Mouse (Mus musculus) heart, embryonic 16.5 days (tissue): ENCODE results near the gene Il4i1. TPM values are rescaled to one million over a fixed set of nuclear protein-coding genes. Genes with fewer than 3 reads are reported as not detected.

Experiments used
- ATAC-seq: fragments of 200-750 bp; cut with Nextera tagmentation; replicated peaks from 2 replicates; pipeline ENCODE4 v1.8.0; 2017; ENCODE audit warnings: moderate number of reproducible peaks; ENCODE audit not compliant: insufficient read depth, low FRiP score; ENCODE audit errors: extremely low read depth
- H3K27ac ChIP-seq: fragments of 300-500 bp; sonication (generic); 2 replicates; pipeline ENCODE4 v1.5.1; 2014; ENCODE audit warnings: mild to moderate bottlenecking, low read length, control low read depth, moderate library complexity
- H3K27me3 ChIP-seq: fragments of 300-500 bp; sonication (generic); 2 replicates; pipeline ENCODE4 v1.6.1; 2014; ENCODE audit warnings: low read length, mixed read lengths; ENCODE audit not compliant: control insufficient read depth, insufficient read depth
- H3K36me3 ChIP-seq: fragments of 300-500 bp; sonication (generic); 2 replicates; pipeline ENCODE4 v1.6.1; 2014; ENCODE audit not compliant: control insufficient read depth, insufficient read depth
- H3K4me1 ChIP-seq: fragments of 300-500 bp; sonication (generic); 2 replicates; pipeline ENCODE4 v1.6.1; 2014; ENCODE audit warnings: low read length, mixed read lengths; ENCODE audit not compliant: control insufficient read depth, insufficient read depth
- H3K4me2 ChIP-seq: fragments of 300-500 bp; sonication (generic); 2 replicates; pipeline ENCODE4 v1.6.1; 2014; ENCODE audit warnings: low read depth, mild to moderate bottlenecking, control low read depth, low read length
- H3K4me3 ChIP-seq: fragments of 300-500 bp; sonication (generic); 2 replicates; pipeline ENCODE4 v1.5.1; 2014; ENCODE audit warnings: mild to moderate bottlenecking, control low read depth, low read length
- H3K9ac ChIP-seq: fragments of 300-500 bp; sonication (generic); 2 replicates; pipeline ENCODE4 v1.6.1; 2014; ENCODE audit warnings: low read length, control low read depth
- H3K9me3 ChIP-seq: fragments of 300-500 bp; sonication (generic); replicated peaks from 2 replicates; pipeline ENCODE4 v1.6.1; 2016; ENCODE audit warnings: low read length; ENCODE audit not compliant: control insufficient read depth
- whole genome bisulfite sequencing: fragments of 180-500 bp; shearing (Covaris S2); extraction: QIAGEN DNeasy Blood & Tissue Kit; methylation state at CpG from one replicate; pipeline ENCODE4 v1.1.7; 2014; 5-methylcytosine and 5-hydroxymethylcytosine counted together
- polyA plus RNA-seq: library from polyadenylated mRNA; unstranded; fragments of >200 nt; fragmentation: Nextera tagmentation; extraction: Ambion mirVana; gene quantifications from 2 replicates; pipeline ENCODE4 v1.2.1, GENCODE M21; 2015

Gene Il4i1
- polyA plus RNA-seq, 1 experiment from 2014 or later = 4.6 TPM

DNA sequence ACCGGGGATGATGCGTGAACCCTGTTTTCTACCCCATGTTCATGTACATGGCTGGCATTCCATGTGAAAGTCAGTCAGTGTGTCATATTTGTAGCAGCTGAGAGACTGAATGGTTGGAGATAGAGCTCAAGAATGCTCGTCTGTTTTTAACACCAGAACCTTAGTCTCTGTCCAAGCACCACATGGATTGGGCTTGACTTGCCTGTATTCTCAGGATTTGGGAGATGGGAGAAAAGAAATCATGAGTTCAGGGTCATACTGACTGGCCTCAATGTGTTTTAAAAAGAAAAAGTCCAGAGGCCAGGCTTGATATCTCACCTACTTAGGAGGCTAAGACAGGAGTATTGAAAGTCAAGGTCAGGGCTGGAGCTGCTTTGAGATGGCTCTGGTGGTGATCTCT is 1.3 kb downstream of the Il4i1 start:
- 11% methylated on average over 3 of the region's 3 CpGs for WGBS
- ATAC-seq = no peak

DNA sequence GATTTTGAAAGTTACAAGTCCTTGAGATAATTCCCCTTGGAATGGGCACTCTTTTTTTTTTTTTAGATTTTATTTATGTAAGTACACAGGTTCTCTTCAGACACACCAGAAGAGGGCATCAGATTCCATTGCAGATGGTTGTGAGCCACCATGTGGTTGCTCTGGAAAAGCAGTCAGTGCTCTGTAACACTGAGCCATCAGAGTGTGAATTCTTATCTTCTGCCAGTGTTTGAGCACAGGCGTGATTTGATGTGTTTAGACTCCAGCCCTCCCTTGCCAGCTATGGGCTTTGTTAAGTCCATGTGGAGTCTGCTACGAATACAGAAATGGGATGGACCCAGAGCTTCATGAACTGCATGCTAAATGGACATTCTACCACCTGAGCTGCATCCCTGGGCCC is 2.0 kb downstream of the Il4i1 start:
- Histone ChIP-seq H3K4me2 (peak overlapping the region; percentile 79), H3K9ac (peak overlapping the region; percentile 96), H3K27ac (peak overlapping the region; percentile 96), H3K4me1 (peaks cover 53% of the 10 kb centered on the region), H3K9me3 (no peaks in the 10 kb centered on the region), H3K4me3 (peak overlapping the region; percentile 80), H3K27me3 (no peaks in the 10 kb centered on the region), H3K36me3 (peaks cover 6% of the 10 kb centered on the region)
- 19% methylated on average over 2 of the region's 2 CpGs for WGBS
- ATAC-seq = no peak

More for the DNA sequence above, 1.3 kb downstream of the Il4i1 start:
- H3K27ac ChIP-seq = peak overlapping the region; percentile 96
- no peaks in the 10 kb centered on the region for H3K9me3 ChIP-seq
- H3K9ac ChIP-seq = peak overlapping the region; percentile 96
- H3K4me1 ChIP-seq = peaks cover 47% of the 10 kb centered on the region
- peak overlapping the region; percentile 80 for H3K4me3 ChIP-seq
- H3K27me3 ChIP-seq = no peaks in the 10 kb centered on the region
- H3K36me3 ChIP-seq = peaks cover 6% of the 10 kb centered on the region
- H3K4me2 ChIP-seq = peak overlapping the region; percentile 79

DNA sequence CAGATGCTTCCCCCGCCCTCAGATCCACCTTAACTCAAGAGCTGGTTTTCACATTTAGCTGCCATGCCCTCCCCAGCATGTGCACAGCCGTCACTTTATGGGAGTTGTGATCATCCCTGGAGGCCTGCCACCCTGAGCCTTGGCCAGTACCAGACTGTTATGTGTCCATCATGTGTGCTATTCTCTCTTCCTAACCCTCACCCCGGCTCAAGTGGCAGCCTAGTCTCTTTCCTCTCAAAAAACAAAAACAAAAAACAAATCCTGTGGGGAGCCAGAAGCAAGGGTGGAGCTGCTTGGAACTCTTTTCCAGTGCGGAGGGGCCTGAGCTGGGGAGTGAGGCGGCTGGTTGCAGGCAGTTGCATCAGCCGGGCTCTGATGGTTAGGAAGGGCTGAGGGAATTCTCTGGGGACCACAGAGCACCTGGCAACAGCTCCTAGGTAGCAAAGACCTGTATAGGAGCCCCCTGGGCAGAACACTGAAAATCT is 2.6 kb downstream of the Il4i1 start:
- H3K36me3 ChIP-seq = peaks cover 4% of the 10 kb centered on the region
- H3K27me3 ChIP-seq = no peaks in the 10 kb centered on the region
- 39% methylated on average over 6 of the region's 6 CpGs for WGBS
- H3K9ac ChIP-seq = peak overlapping the region; percentile 60
- no peaks in the 10 kb centered on the region for H3K9me3 ChIP-seq
- H3K4me2 ChIP-seq = peak overlapping the region; percentile 79
- H3K4me3 ChIP-seq = peak overlapping the region; percentile 80
- H3K4me1 ChIP-seq = peaks cover 59% of the 10 kb centered on the region
- no peak for ATAC-seq
- peak overlapping the region; percentile 49; the same call in 1 of the 2 replicates for H3K27ac ChIP-seq

DNA sequence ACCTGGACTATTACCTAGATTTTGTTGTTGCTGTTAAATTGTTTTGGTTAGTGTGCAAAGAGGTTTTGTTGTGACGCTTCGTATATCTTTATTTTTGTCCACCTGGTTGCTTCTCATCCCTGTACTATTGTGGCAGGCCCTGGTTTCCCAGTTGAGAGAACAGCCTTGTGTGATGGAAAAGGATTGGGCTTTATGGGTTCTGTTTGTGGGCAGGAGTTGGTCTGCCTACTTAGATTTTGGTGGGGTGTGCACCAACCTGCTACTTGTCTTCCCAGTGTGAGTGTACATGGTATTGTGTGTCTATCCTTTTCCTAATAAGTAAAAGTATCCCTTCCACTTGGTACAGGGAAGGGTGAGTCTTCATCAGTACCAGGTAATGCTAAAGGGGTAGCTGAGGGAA is 3.2 kb downstream of the Il4i1 start:
- Histone ChIP-seq H3K4me1 (peaks cover 62% of the 10 kb centered on the region), H3K27ac (no peak overlapping the region; the same call in 1 of the 2 replicates), H3K4me2 (peak overlapping the region; percentile 79), H3K9ac (peak overlapping the region; percentile 60), H3K36me3 (no peaks in the 10 kb centered on the region), H3K27me3 (no peaks in the 10 kb centered on the region), H3K4me3 (peak overlapping the region; percentile 80; the same call in 1 of the 2 replicates), H3K9me3 (no peaks in the 10 kb centered on the region)
- no peak for ATAC-seq
- WGBS = 91% methylated on average over 2 of the region's 2 CpGs

DNA sequence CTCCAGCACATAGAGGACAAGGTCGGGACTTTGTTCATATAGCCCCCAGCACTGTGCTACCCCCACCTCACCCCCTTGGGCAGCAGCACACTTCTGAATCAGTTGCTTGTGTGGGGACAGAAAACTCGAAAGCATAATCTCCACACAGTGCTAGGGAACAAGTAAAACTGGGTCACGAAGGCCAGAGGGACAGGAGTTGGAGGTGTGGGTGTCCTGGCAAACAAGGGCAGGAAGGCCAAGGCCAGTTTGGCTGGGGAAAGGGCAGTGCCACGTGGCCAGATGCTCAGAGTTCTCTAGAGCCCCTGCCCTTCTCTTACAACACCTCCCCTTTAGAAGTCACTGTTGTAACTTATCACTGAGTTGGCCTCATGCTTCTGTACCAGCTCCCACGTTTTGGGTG is 3.7 kb downstream of the Il4i1 start:
- peak overlapping the region; percentile 12 for H3K9ac ChIP-seq

DNA sequence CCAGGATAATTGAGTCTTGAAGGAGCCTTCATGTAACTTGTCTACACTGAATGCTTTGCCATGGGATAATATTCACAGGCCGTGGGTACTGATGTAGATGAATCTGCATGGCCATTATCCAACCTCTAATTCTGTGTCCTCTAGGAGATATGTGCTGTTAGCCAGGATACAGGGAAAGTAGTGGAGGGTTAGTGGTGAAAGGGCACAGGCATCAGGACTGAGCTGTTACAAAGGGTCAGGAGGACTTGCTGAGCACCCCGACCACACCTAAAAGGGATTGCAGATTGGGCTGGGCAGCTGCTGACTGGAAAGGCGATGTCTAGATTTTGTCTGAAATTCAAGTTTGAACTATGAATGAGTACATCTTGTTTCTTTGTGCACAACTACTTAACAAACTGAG is 4.3 kb downstream of the Il4i1 start:
- H3K36me3 ChIP-seq = no peaks in the 10 kb centered on the region
- H3K27ac ChIP-seq = no peak overlapping the region
- H3K9me3 ChIP-seq = no peaks in the 10 kb centered on the region
- 73% methylated on average over 3 of the region's 3 CpGs for WGBS
- no peak overlapping the region for H3K9ac ChIP-seq
- no peaks in the 10 kb centered on the region for H3K27me3 ChIP-seq
- peaks cover 60% of the 10 kb centered on the region for H3K4me1 ChIP-seq
- H3K4me2 ChIP-seq = no peak overlapping the region
- no peak for ATAC-seq
- H3K4me3 ChIP-seq = no peak overlapping the region

More for the DNA sequence above, 3.7 kb downstream of the Il4i1 start:
- no peak overlapping the region for H3K27ac ChIP-seq
- no peak for ATAC-seq
- H3K4me1 ChIP-seq = peaks cover 64% of the 10 kb centered on the region
- peak overlapping the region; percentile 79; the same call in 1 of the 2 replicates for H3K4me2 ChIP-seq
- no peak overlapping the region for H3K4me3 ChIP-seq
- no peaks in the 10 kb centered on the region for H3K36me3 ChIP-seq
- H3K27me3 ChIP-seq = no peaks in the 10 kb centered on the region
- 45% methylated on average over 5 of the region's 5 CpGs for WGBS
- H3K9me3 ChIP-seq = no peaks in the 10 kb centered on the region

DNA sequence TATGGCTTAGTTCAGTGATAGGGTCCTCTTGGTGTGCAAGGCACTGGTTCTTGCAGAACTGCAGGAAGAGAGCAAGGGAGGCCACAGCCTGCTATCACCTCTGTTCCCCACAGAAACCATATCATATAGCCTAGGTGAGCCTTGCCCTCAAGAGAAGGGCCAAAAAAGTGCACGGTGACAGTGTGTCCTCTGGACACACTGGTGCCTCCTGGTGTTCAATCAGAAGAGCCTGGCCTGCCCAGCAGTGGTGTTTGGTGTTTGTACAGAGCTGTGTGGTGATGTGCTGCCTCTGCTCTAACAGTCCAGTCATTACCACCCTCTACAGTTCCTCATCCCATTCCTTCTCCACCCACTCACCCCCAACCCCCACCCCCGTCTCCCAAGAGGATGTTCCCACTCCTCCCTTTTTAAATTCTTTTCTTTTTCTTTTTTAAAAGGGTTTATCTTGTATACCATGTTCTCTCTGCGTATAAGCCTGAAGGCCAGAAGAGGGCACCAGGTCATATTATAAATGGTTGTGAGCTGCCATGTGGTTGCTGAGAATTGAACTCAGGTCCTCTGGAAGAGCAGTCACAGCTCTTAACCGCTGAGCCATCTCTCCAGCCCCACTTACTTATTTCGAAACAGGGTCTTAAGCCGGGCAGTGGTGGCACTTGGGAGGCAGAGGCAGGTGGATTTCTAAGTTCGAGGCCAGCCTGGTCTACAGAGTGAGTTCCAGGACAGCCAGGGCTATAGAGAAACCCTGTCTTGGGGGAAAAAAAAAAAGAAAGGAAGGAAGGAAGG is 5.7 kb downstream of the Il4i1 start:
- Histone ChIP-seq H3K4me1 (peaks cover 66% of the 10 kb centered on the region), H3K9ac (no peak overlapping the region), H3K9me3 (no peaks in the 10 kb centered on the region), H3K27ac (no peak overlapping the region), H3K36me3 (no peaks in the 10 kb centered on the region), H3K4me2 (no peak overlapping the region), H3K4me3 (no peak overlapping the region), H3K27me3 (no peaks in the 10 kb centered on the region)
- ATAC-seq = no peak
- 79% methylated on average over 7 of the region's 7 CpGs for WGBS

DNA sequence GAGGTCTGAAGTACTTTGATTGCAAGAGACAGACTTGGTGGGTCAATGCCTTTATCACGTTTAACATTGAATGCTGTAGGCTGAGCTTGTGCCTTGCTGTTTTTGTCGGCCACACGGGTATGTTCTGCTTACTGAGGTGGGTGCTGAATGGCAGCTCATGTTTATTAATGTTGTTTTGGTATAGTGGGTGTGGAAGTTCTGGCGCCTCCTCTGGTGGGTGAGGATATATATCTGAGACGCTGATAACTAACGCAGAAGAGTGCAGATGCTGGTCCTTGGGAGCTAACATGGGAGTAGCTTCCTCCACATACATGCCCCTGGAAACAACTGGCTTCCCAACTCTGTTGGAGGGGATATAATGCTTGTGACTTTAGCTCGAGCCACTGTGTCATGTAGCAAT is 7.2 kb downstream of the Il4i1 start:
- ATAC-seq = no peak
- Histone ChIP-seq H3K4me2 (no peak overlapping the region), H3K9ac (no peak overlapping the region), H3K27ac (no peak overlapping the region), H3K27me3 (no peaks in the 10 kb centered on the region), H3K4me1 (peaks cover 54% of the 10 kb centered on the region), H3K4me3 (no peak overlapping the region), H3K9me3 (no peaks in the 10 kb centered on the region), H3K36me3 (no peaks in the 10 kb centered on the region)
- 36% methylated on average over 7 of the region's 7 CpGs for WGBS

DNA sequence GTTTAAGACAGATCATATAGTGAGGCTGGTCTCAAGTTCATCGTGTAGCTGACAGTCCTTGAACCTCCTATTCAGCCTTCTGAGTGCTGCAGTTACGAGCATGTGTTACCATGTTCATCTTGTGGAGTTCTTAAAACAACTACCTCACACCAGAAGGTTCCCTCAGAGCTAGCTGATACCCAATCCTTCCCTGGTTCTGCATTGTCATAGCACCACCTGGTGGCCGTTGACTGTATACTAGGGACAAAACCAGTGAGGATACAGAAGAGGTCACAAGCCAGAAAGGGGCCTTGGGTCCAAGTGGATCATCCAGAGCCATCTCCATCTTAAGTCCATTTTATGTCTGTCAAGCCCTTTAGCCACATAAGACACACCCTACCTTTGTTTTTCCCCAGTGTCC is 8.7 kb downstream of the Il4i1 start:
- 0 out of 2 replicates have a peak, but pooled peaks have one; percentile 30 for ATAC-seq
- Histone ChIP-seq H3K4me1 (peaks cover 40% of the 10 kb centered on the region), H3K9me3 (no peaks in the 10 kb centered on the region), H3K27me3 (no peaks in the 10 kb centered on the region), H3K4me3 (no peak overlapping the region), H3K36me3 (peaks cover 14% of the 10 kb centered on the region), H3K4me2 (no peak overlapping the region), H3K9ac (no peak overlapping the region), H3K27ac (no peak overlapping the region)
- WGBS = 17% methylated on average over 3 of the region's 3 CpGs
